Mouse (Mus musculus) inflammation-experienced regulatory T-cells, adult 16 weeks (primary cell): ENCODE results near the gene Psrc1. TPM values are rescaled to one million over a fixed set of nuclear protein-coding genes. Genes with fewer than 3 reads are reported as not detected.

ENCODE experiments used
- polyA plus RNA-seq: library from polyadenylated mRNA; unstranded; fragments of 100-300 nt; shearing (Covaris generic); gene quantifications from one replicate; pipeline ENCODE4 v1.2.1, GENCODE M21; 2017

The Psrc1 gene
- 1.4 TPM for polyA plus RNA-seq

GRCm38 (mm10) chr3:108383485-108384354, at the start of gene Psrc1:
Gene Psrc1, plus strand, starts transcription at chr3:108383839.

GRCm38 (mm10) chr3:108364270-108364995, 19.2 kb upstream of the Psrc1 start, which contains the start of gene Mybphl:
Gene Mybphl, plus strand, starts transcription at chr3:108364911.

GRCm38 (mm10) chr3:108414857-108415830, 31.5 kb downstream of the Psrc1 start, which contains the start of gene Celsr2:
Gene Celsr2, minus strand, starts transcription at chr3:108415552.

Other genes starting within 250 kb of the Psrc1 start
- 238 TPM for gene Gnai3, start 237.7 kb upstream of the Psrc1 start, polyA plus RNA-seq
- not detected for gene Gpr61, start 229.0 kb upstream of the Psrc1 start, polyA plus RNA-seq
- gene Amigo1, start 197.5 kb upstream of the Psrc1 start, polyA plus RNA-seq = 0.33 TPM
- 29.4 TPM for gene Cyb561d1, start 182.6 kb upstream of the Psrc1 start, polyA plus RNA-seq
- gene Atxn7l2, start 172.9 kb upstream of the Psrc1 start, polyA plus RNA-seq = 9.8 TPM
- not detected for gene Sypl2, start 157.2 kb upstream of the Psrc1 start, polyA plus RNA-seq
- 143 TPM for gene Psma5, start 126.9 kb upstream of the Psrc1 start, polyA plus RNA-seq
- gene Sort1, start 99.8 kb upstream of the Psrc1 start, polyA plus RNA-seq = 0.10 TPM
- gene Mybphl, start 18.9 kb upstream of the Psrc1 start, polyA plus RNA-seq = not detected
- gene Celsr2, start 31.7 kb downstream of the Psrc1 start, polyA plus RNA-seq = 0.61 TPM
- 185 TPM for gene Sars, start 61.4 kb downstream of the Psrc1 start, polyA plus RNA-seq
- gene 1700013F07Rik, start 150.3 kb downstream of the Psrc1 start, polyA plus RNA-seq = not detected
- 2.3 TPM for gene 5330417C22Rik, start 152.7 kb downstream of the Psrc1 start, polyA plus RNA-seq
- gene Tmem167b, start 178.6 kb downstream of the Psrc1 start, polyA plus RNA-seq = 39.7 TPM
- gene Taf13, start 187.9 kb downstream of the Psrc1 start, polyA plus RNA-seq = 26.2 TPM
- 16.6 TPM for gene Wdr47, start 207.4 kb downstream of the Psrc1 start, polyA plus RNA-seq